Mouse (Mus musculus) CD4-positive, CD25-positive, alpha-beta regulatory T cell, adult 2 months (primary cell): ENCODE measurements at regions not wholly inside any gene's neighbourhood (a gene's known extent, or its start where the extent isn't known, plus 50 kb on each side); places are given as distances from the start of the nearest gene placed in this dataset.

Experiments used
- DNase-seq: peaks from one replicate; pipeline ENCODE4 v3.0.0-alpha.2; 2012; ENCODE audit warnings: low read depth, low spot score

DNA sequence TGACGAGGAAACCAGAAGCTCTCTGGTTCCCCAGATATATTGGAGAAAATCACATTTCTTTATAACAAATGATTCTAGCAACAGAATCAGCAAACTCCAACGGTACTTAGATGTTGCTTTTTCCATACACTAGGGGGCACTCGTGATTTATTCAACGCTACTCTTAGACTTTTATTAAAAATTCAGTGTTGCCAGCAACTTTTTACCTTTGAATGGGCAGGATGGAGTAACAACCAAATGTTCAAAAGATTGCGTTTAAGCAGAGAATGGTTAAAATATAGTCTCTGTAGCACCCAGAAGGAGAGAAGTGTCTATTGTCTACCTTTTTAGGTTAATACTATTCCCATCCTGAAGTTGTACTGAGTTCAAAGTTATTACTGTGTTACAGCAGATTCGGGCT is 715.4 kb upstream of the Cblb start:
- DNase-seq, result peak; percentile 76

DNA sequence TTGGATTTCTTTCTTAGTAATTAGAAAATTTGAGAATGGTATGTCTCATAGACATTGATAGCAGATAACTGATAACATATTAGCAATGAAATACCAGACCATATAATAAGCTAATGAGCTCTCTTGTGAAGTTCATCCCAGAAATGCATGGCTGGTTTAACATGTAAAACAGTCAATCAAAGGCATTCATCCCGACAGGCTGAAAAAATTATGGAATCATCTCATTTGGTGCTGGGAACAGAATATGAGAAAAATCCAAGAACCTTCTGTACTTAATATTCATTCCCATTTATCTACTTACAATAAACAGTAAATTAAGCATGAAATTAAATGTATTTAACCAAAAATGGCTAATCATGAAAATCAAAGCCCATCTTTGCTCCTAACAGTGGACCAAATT is 698.8 kb upstream of the Cblb start:
- DNase-seq, result no peak

DNA sequence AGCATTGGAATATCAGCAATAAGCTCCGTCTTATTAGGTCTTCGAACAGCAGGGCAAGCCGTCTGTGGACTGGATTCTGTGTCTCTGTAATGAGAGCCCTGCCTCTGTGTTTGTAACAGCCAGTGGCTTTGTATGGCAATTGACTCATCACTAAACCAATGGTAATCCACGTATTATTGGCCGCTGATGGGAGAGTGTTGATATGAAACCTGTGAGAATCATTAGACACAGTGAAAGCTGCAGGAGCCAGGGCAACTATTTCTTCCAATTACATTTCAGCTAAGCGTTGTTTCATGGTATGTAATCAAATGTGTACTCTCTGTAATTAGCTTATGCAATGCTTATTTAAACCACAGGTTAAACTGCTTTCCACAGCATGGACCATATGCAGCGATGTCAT is 696.1 kb upstream of the Cblb start:
- no peak for DNase-seq

DNA sequence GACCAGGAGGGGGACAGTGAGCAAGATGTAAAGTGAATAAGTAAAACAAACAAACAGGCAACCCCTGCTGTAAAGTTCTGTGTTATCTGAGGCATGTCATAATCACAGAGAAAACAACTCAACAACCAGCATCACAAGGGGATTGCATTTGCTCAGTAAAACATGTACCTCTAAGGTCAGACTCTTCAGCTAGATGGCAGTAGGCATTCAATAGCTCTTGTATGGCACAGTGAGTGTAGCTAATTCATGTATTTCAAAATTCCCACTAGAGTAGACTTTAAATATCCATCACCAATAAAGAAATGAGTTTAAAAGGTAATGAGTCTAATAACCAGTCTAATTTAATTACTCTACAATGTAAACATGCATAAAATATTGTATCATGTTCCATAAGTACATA is 683.9 kb upstream of the Cblb start:
- no peak for DNase-seq

DNA sequence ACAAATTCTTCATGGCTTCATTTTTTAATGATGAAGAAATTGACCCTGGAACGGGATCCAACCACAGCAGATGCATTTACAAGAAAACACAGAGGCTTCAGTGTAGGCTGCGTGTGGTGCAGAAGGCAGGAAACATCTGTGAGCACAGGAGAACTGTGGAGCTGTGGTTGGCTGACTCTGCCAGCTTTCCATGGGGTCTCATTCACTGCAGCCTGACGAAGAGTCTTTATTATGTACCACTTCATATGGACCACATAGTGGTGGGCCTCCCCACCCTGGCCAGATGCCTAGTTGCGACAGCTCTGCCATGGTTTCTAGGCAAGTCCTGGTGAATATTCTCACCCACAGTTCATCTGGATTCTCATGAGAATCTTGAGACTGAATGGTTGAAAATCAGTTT is 678.9 kb upstream of the Cblb start:
- no peak for DNase-seq

DNA sequence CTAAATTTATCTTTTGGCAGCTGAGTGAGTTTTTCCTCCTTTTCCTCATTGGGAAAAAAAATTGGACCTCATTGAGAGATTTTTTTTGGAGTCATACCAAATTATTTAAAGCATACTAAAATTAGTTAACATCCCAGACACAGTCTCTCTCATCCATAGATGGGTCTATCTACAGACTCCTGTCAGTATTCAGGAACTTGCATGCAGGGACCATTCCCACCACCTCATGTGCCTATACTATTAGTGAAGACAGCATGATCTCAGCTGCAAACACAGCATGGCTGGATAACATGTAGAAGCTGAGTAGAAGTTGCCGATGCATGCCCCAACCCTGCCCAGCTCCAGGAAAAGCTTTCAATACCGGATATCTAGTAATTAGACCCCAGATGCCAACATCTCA is 677.2 kb upstream of the Cblb start:
- no peak for DNase-seq

DNA sequence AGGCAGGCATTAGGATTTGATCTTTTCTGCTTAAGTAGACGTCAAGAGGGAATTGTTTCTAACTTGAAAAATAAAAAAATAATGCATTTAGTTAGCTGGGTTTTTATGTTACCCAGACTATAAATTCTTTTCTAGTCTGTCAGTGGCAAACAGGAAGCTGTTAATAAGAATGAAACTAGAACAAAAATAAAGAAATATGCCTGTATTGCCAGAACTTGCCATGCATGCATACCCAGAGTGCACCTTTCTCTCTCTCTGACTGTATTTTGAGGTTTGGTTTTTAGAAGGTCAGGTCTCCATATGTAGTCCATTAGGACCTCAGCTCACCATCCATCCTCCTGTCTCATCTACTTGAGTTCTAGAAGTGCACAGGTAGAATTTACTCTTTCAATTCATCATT is 661.0 kb upstream of the Cblb start:
- DNase-seq, result peak; percentile 11

DNA sequence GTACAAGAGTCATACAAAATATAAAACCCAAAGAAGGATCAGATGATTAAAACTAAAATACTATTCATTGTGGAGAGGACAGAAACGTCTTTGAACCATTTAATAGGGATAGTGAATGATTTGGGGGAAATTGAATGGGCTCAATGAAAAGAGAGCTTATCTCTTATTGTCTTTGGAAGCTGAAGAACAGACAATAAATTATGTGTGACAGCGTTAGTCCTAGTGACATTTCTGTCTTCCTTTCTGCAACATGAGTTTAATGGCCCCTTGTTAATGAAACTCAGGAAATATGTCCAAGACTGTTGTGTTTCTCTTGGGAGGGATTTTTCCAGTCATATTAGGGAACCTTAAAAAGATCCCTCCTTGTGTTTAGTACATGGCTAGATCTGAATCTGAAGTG is 644.6 kb upstream of the Cblb start:
- DNase-seq, result no peak

DNA sequence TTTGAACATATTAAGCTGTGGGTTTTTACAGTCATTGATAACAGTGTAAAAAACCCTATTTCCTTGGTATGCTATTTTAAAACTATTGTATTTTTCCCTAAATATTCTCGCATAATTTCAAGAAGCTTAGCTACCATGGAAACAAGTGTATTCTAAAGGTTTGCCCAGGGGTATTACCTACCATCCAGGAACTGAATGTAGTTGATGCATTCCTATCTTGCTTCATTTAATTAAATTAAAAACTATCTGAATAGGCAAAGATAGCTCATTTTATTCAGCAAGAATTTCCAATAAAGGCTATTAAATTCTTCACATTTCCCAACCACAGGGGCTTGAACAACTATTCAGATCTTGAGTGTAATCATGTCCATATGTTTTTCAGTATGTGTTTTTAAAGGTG is 643.5 kb upstream of the Cblb start:
- DNase-seq, result no peak

DNA sequence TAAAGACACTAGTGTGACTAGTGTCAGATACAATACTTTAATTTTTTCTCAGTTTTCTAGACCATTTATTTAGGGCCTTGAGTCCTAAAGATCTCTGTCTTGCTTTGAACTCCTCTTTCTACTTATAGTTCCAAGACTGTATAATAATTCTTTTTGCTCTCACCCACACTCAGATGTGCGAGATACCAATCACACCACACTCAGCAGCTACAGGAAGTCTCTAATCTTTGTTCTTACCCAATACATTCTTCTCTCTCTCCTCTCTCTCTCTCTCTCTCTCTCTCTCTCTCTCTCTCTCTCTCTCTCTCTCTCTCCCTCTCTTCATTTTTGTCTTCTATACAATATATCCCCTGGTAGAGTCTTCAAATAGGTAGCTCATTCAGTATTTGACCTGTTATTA is 637.2 kb upstream of the Cblb start:
- DNase-seq, result peak; percentile 18
